Mouse (Mus musculus): ENCODE data around the gene Csnk1g2. TPM values are rescaled to one million over a fixed set of nuclear protein-coding genes. Genes with fewer than 3 reads are reported as not detected.

Gene Csnk1g2
- total and polyA plus RNA-seq, 2 experiments from 2014 or later: 94.1 to 127 TPM

GRCm38 (mm10) chr10:80671936-80672690, 49.5 kb downstream of the Csnk1g2 start:
- Histone ChIP-seq H3K36me3 (ENCODE audit: insufficient read depth) (peaks cover 45% of the 10 kb centered on the region), H3K4me1 (ENCODE audit: insufficient read depth) (peaks cover 16% of the 10 kb centered on the region), H3K4me3 (ENCODE audit: low read depth, low read length) (no peak overlapping the region), H3K27ac (ENCODE audit: low read depth, low read length) (no peak overlapping the region), H3K4me2 (ENCODE audit: low read depth) (no peak overlapping the region), H3K9me3 (ENCODE audit: low read length) (no peaks in the 10 kb centered on the region), H3K27me3 (ENCODE audit: insufficient read depth, low read length) (no peaks in the 10 kb centered on the region), H3K9ac (no peak overlapping the region)
- 90% methylated on average over 11 of the region's 11 CpGs for WGBS
- DNase-seq: no peak
- no peak for ATAC-seq
- TF ChIP-seq CTCF (IDR thresholded peaks at IDR 0.05; ENCODE audit: low read depth): no peak

GRCm38 (mm10) chr10:80673690-80674089, 51.1 kb downstream of the Csnk1g2 start:
- H3K4me3 ChIP-seq (ENCODE audit: low read depth, low read length): no peak overlapping the region; the same call in 1 of the 2 replicates

GRCm38 (mm10) chr10:80674161-80674711, 51.6 kb downstream of the Csnk1g2 start:
- Histone ChIP-seq H3K4me1 (ENCODE audit: insufficient read depth) (peaks cover 34% of the 10 kb centered on the region), H3K4me2 (ENCODE audit: low read depth) (peak overlapping the region; percentile 72), H3K27me3 (ENCODE audit: insufficient read depth, low read length) (no peaks in the 10 kb centered on the region), H3K9ac (peak overlapping the region; percentile 94), H3K36me3 (ENCODE audit: insufficient read depth) (peaks cover 24% of the 10 kb centered on the region), H3K9me3 (ENCODE audit: low read length) (no peaks in the 10 kb centered on the region), H3K27ac (ENCODE audit: low read depth, low read length) (no peak overlapping the region), H3K4me3 (ENCODE audit: low read depth, low read length) (peak overlapping the region; percentile 88)
- 55% methylated on average over 5 of the region's 5 CpGs for WGBS
- TF ChIP-seq CTCF (IDR thresholded peaks at IDR 0.05; ENCODE audit: low read depth): no peak
- no peak for DNase-seq
- ATAC-seq: no peak

More at GRCm38 (mm10) chr10:80673690-80674089, 51.1 kb downstream of the Csnk1g2 start:
- ATAC-seq (no peak), DNase-seq (no peak)
- no peak for TF ChIP-seq CTCF (IDR thresholded peaks at IDR 0.05; ENCODE audit: low read depth)
- Histone ChIP-seq H3K27me3 (ENCODE audit: insufficient read depth, low read length) (no peaks in the 10 kb centered on the region), H3K9me3 (ENCODE audit: low read length) (no peaks in the 10 kb centered on the region), H3K4me2 (ENCODE audit: low read depth) (peak overlapping the region; percentile 72), H3K27ac (ENCODE audit: low read depth, low read length) (no peak overlapping the region), H3K4me1 (ENCODE audit: insufficient read depth) (peaks cover 30% of the 10 kb centered on the region), H3K9ac (peak overlapping the region; percentile 94; the same call in 1 of the 2 replicates), H3K36me3 (ENCODE audit: insufficient read depth) (peaks cover 29% of the 10 kb centered on the region)
- WGBS: 88% methylated on average over 3 of the region's 3 CpGs

GRCm38 (mm10) chr10:80674851-80675404, 52.3 kb downstream of the Csnk1g2 start:
- Histone ChIP-seq H3K4me1 (ENCODE audit: insufficient read depth) (peaks cover 35% of the 10 kb centered on the region), H3K36me3 (ENCODE audit: insufficient read depth) (peaks cover 17% of the 10 kb centered on the region)
- WGBS: 13% methylated on average over 6 of the region's 6 CpGs

GRCm38 (mm10) chr10:80675405-80676197, 53.0 kb downstream of the Csnk1g2 start:
- Histone ChIP-seq H3K9me3 (ENCODE audit: low read length) (no peaks in the 10 kb centered on the region), H3K4me3 (ENCODE audit: low read depth, low read length) (peak overlapping the region; percentile 88), H3K4me2 (ENCODE audit: low read depth) (peak overlapping the region; percentile 72), H3K36me3 (ENCODE audit: insufficient read depth) (peaks cover 10% of the 10 kb centered on the region), H3K27ac (ENCODE audit: low read depth, low read length) (peak overlapping the region; percentile 88), H3K9ac (peak overlapping the region; percentile 94), H3K27me3 (ENCODE audit: insufficient read depth, low read length) (no peaks in the 10 kb centered on the region), H3K4me1 (ENCODE audit: insufficient read depth) (peaks cover 35% of the 10 kb centered on the region)
- peak; percentile 23; the same call in 1 of the 2 replicates for TF ChIP-seq CTCF (IDR thresholded peaks at IDR 0.05; ENCODE audit: low read depth)
- 2% methylated on average over 51 of the region's 54 CpGs for WGBS
- ATAC-seq: peak; percentile 0
- DNase-seq: peak; percentile 54

More at GRCm38 (mm10) chr10:80674851-80675404, 52.3 kb downstream of the Csnk1g2 start:
- H3K4me3 ChIP-seq (ENCODE audit: low read depth, low read length): peak overlapping the region; percentile 88
- no peaks in the 10 kb centered on the region for H3K9me3 ChIP-seq (ENCODE audit: low read length)
- no peak for ATAC-seq
- TF ChIP-seq CTCF (IDR thresholded peaks at IDR 0.05; ENCODE audit: low read depth): no peak
- H3K27ac ChIP-seq (ENCODE audit: low read depth, low read length): peak overlapping the region; percentile 88
- H3K27me3 ChIP-seq (ENCODE audit: insufficient read depth, low read length): no peaks in the 10 kb centered on the region
- no peak for DNase-seq
- H3K9ac ChIP-seq: peak overlapping the region; percentile 94
- H3K4me2 ChIP-seq (ENCODE audit: low read depth): peak overlapping the region; percentile 72

GRCm38 (mm10) chr10:80676198-80676928, 53.7 kb downstream of the Csnk1g2 start:
- ATAC-seq: peak; percentile 95
- H3K4me3 ChIP-seq (ENCODE audit: low read depth, low read length): peak overlapping the region; percentile 88
- peak overlapping the region; percentile 98 for H3K27ac ChIP-seq (ENCODE audit: low read depth, low read length)
- H3K27me3 ChIP-seq (ENCODE audit: insufficient read depth, low read length): no peaks in the 10 kb centered on the region
- WGBS: 4% methylated on average over 63 of the region's 78 CpGs
- H3K4me1 ChIP-seq (ENCODE audit: insufficient read depth): peaks cover 35% of the 10 kb centered on the region
- H3K9me3 ChIP-seq (ENCODE audit: low read length): no peaks in the 10 kb centered on the region
- peaks cover 3% of the 10 kb centered on the region for H3K36me3 ChIP-seq (ENCODE audit: insufficient read depth)
- no peak for TF ChIP-seq CTCF (IDR thresholded peaks at IDR 0.05; ENCODE audit: low read depth)
- H3K9ac ChIP-seq: peak overlapping the region; percentile 94
- DNase-seq: peak; percentile 100
- H3K4me2 ChIP-seq (ENCODE audit: low read depth): peak overlapping the region; percentile 72
